ENCODE assay signal across 8 mouse cellular contexts in genomic region chr10:7182555-7183170, GRCm38 (mm10). TPM values are rescaled to one million over a fixed set of nuclear protein-coding genes. Genes with fewer than 3 reads are reported as not detected.
A peak's percentile ranks its signal among the peaks of the same experiment; 100 is the strongest.
DNase-seq lines count a peak whose midpoint lies in the region; ATAC-seq lines count a peak whose summit lies in the region.

No protein-coding gene starts in this region.

- WGBS in heart, embryonic 15.5 days = 52% methylated on average over 12 of the region's 12 CpGs
- WGBS in limb, embryonic 11.5 days = 69% methylated on average over 12 of the region's 12 CpGs

- ATAC-seq in cerebellum, adult (ENCODE audit: insufficient number of reproducible peaks, low FRiP score, low TSS enrichment) = peak; percentile 46; the same call in 1 of the 2 replicates
- no peak for ATAC-seq in heart, embryonic 15.5 days (replicated peaks; ENCODE audit: insufficient number of reproducible peaks, insufficient read depth, low FRiP score, low read depth)
- no peak; the same call in 1 of the 2 replicates for ATAC-seq in limb, embryonic 11.5 days (ENCODE audit: insufficient number of reproducible peaks, low FRiP score, low TSS enrichment, low read depth)
- no peak for ATAC-seq in erythroblast, adult 5-6 weeks (replicated peaks; ENCODE audit: low FRiP score, poor library complexity, severe bottlenecking)

- peaks cover 25% of the 10 kb centered on the region for H3K4me1 ChIP-seq in heart, embryonic 15.5 days (replicated peaks)
- peaks cover 16% of the 10 kb centered on the region for H3K4me1 ChIP-seq in limb, embryonic 11.5 days (ENCODE audit: control insufficient read depth, insufficient read depth, low read length)

- H3K36me3 ChIP-seq in heart, embryonic 15.5 days = no peaks in the 10 kb centered on the region
- H3K36me3 ChIP-seq in limb, embryonic 11.5 days (ENCODE audit: control insufficient read depth, insufficient read depth, low read length) = no peaks in the 10 kb centered on the region

- peak overlapping the region; percentile 26 for H3K4me2 ChIP-seq in heart, embryonic 15.5 days
- H3K4me2 ChIP-seq in limb, embryonic 11.5 days (ENCODE audit: low read depth, severe bottlenecking) = no peak overlapping the region

- no peak overlapping the region for H3K9ac ChIP-seq in heart, embryonic 15.5 days
- H3K9ac ChIP-seq in limb, embryonic 11.5 days (ENCODE audit: low read length) = no peak overlapping the region

- no peak overlapping the region for H3K4me3 ChIP-seq in heart, embryonic 15.5 days
- H3K4me3 ChIP-seq in limb, embryonic 11.5 days (ENCODE audit: low read depth, low read length) = no peak overlapping the region

- H3K27me3 ChIP-seq in heart, embryonic 15.5 days = no peaks in the 10 kb centered on the region
- H3K27me3 ChIP-seq in limb, embryonic 11.5 days (ENCODE audit: control insufficient read depth, insufficient read depth, low read length) = no peaks in the 10 kb centered on the region

- H3K27ac ChIP-seq in heart, embryonic 15.5 days = peak overlapping the region; percentile 77
- peak overlapping the region; percentile 66 for H3K27ac ChIP-seq in limb, embryonic 11.5 days (replicated peaks; ENCODE audit: low read depth, low read length)

- no peak for DNase-seq in cerebellum, postnatal 4 days (ENCODE audit: low spot score in 2 of 2)
- DNase-seq in brain, adult 2 months (ENCODE audit: low read depth, low spot score) = peak; percentile 84
- no peak for DNase-seq in limb, embryonic 11.5 days (ENCODE audit: low spot score)
- no peak for DNase-seq in testis, postnatal 14 days (ENCODE audit: low spot score)
- no peak for DNase-seq in adrenal gland, postnatal 4 days (ENCODE audit: low spot score in 2 of 2)

- H3K9me3 ChIP-seq in heart, embryonic 15.5 days (replicated peaks) = no peaks in the 10 kb centered on the region
- H3K9me3 ChIP-seq in limb, embryonic 11.5 days (ENCODE audit: control insufficient read depth, low read length) = no peaks in the 10 kb centered on the region

RNA-seq across cellular contexts. Expression of gene Cnksr3, which starts 29.4 kb away (rescaled TPM):
- 7.1 and 9.0 TPM in 2 replicates for polyA plus RNA-seq in heart, embryonic 15.5 days (2015; fragmentation: Nextera tagmentation; extraction: Ambion mirVana)
- 11.8 and 11.9 TPM in 2 replicates for polyA plus RNA-seq in limb, embryonic 11.5 days (2014; fragmentation: Nextera tagmentation; extraction: Ambion mirVana)
- total RNA-seq in erythroblast, adult 5-6 weeks (2015; ENCODE audit: low replicate concordance) = 1.3 and 2.1 TPM in 2 replicates
- total RNA-seq in erythroblast, adult 5-6 weeks (2017; ENCODE audit: low replicate concordance) = 0.09 and 2.5 TPM in 2 replicates
- 10 to 100 TPM; 18.1 to 21.3 TPM for total RNA-seq in adrenal gland, postnatal 4 days (2021)

Comparison
In these comparisons a context has a peak if more than half of its experiments do, and no peak if none do; other contexts are left out.
1. RNA of gene Cnksr3, which starts 29.4 kb away (total RNA-seq): 18.1 to 21.3 TPM in adrenal gland, postnatal 4 days; 0.09 to 2.5 TPM in erythroblast, adult 5-6 weeks; every median in the first group is over 4 times any median in the second.